Mouse (Mus musculus): ENCODE measurements around the gene Rcsd1.

GRCm38 (mm10) chr1:165713798-165714197, 4.2 kb upstream of the Rcsd1 start:
- TF ChIP-seq CTCF (IDR thresholded peaks at IDR 0.05; ENCODE audit: low read depth) (no peak), EP300 (IDR thresholded peaks at IDR 0.05; ENCODE audit: low read depth) (no peak)
